Mouse (Mus musculus) right cerebral cortex, postnatal 36 days (tissue): ENCODE data around the gene Serpina3b.
"Not testable (repeated sequence)": the region's sequence is repeated elsewhere in the genome, so short reads cannot be mapped to it uniquely, and the experiment has no call there.

Source experiments
- DNase-seq, 2 experiments: peaks; one replicate each; pipeline ENCODE4 v3.0.0; 2022; ENCODE audit warnings: low spot score in 2 of 2, mixed read lengths in 1 of 2

Gene Serpina3b

DNA sequence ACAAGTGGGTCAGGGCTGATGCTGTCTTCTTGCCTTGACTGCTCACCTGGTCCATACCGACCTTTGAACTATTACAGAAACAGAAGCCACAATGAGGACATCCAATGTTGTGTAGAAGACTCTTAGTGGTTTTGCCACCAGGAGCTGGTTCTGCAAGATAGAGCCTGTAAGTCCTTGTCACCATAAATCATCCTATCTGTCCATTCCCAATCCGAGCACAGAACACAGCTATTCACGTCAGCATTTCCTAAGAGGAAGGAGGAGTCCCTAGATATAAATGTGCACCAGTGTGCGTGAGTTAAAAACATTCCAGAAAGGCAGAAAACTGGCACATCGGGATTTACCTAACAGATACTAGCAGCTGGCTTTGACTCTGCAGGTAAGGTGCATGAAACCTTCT is at the start of gene Serpina3b:
Gene Serpina3b (plus strand): TSS at position 301 of the 400 bp plus-strand sequence.
- no peak for DNase-seq

DNA sequence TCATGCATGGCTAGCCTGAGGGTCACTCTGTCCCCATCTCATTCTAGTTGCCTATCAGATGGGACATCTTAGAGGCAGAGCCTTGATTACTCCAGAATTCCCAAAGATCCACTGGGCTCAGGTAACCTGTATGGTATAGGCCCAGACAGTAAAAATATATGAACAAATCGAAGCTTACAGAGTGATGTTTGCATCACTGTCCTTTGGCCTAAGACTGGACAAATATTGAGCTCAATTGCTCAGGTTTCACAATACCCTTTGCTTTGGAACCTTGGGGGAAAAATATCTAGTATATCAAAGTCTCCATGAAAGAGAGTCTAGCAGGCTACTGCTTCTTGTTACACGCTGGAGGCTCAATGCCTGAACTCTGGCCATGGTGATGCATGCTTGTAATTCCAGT is 37.7 kb upstream of the Serpina3b start:
- no peak for DNase-seq

DNA sequence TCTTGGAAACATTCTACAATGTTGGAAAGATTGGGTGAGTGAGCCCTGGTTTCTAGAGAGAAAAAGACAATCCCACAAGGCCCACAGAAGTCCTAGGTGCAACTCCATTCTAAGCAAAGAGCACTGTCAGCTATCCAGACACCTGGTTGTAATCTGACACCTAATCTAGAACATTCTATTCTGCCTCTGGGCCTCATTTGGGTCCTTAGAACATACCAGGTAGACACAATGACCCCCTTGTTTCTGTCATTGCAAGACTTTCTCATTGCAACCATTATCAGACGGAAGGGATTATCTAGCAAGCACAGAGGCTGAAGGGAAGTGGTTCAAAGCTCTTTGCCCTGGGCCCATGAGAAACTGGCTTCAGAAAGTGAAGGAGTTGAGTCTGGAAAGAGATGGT is 36.5 kb upstream of the Serpina3b start:
- DNase-seq, result no peak

DNA sequence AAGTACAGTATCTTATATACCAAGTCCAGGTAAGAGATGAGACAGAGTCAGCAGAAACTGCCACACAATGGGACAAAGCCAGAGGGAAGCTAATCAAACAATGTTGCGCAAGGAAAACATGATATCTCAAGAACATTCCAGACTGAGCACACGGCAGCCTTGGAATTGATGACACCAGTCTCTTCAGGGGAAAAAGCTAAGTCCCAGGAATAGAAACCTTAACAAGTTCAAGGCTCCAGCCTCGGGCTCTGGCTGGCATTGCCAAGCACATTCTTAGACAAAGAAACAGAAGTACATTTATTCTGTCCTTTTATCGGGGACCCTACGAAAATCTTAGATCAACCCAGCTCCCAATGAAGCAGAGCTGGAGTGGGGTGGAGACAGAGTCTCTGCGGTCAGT is 27.0 kb upstream of the Serpina3b start, which contains the start of gene Serpina5:
Gene Serpina5 (plus strand): TSS at position 346 of the 400 bp plus-strand sequence.
- no peak for DNase-seq

DNA sequence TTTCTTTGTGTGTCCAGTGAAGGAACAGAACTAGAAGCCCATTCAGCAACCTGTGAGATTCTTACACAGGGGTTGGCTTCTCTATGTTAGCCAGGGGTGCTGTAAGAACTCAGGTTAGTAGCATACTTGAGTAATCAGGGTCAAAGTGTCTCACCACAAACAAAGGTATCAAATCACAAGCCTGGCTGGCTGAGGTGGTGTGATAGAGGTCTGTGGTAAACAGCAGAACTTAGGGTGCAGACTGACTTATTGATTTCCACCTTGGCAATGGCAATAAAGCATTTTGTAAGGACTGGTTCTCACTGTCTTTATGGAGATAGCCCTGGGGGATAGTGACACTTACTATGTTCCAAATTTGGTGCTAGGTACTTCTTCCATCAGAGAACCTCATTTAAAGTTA is 21.9 kb upstream of the Serpina3b start:
- no peak for DNase-seq

DNA sequence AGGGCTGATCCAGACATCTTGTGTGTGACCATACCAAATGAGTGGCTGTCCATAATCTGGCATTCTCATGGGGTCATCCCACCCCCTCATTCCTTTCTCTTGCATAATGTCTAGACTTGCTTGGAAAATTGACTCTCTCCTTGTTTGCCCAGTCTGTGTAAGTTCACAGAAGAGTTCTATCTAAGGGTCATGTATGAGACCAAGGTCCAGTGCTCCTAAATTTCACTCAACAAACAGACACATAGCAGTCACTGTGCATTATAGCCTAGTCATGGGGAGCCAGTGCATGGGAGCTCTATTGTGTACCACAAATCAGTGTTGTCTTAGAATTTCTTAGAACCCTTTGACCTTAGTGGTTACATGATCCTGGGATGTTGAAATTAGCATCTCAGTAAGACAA is 20.9 kb upstream of the Serpina3b start:
- no peak for DNase-seq

DNA sequence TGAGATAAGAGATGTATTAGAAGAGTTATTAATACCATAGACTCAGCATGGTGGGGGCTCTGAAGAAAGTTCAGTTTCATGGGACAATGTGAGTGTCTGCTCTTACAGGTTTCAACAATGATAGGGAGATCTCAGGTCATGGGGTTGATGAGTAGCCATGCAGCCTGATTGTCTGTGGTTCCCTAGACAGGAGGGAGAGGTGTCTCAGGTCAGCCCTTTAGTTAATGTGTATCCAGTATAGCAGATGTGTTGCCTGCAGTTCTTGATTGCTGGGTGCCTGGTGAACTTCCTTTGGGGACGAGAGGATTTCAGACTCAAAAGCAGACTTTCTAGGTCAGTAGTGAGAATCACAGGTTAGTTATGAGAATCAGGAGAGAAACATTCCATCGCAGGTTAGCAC is 19.3 kb upstream of the Serpina3b start:
- DNase-seq, result no peak

DNA sequence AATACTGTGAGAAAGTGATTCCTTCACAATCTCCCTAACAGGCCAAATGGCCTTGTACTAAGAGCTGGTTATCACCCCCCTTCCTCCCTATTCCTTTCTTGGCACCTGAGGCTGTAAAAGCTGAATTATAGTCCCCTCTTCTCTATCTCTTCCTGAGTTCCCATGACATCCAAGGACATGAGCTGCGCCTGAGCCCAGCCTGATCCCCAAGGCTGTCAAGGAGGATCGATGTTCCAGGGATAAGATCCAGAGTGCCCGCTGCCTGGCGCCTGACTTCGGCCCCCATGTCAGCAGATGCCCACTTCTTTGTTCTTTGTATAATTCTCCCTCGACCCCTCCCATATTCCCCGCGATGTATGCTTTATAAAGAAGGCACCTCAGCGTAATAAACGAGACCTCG is 15.5 kb upstream of the Serpina3b start, which contains the start of gene Serpina3a:
Gene Serpina3a (plus strand): TSS at position 392 of the 400 bp plus-strand sequence.
- not testable (repeated sequence) for DNase-seq

DNA sequence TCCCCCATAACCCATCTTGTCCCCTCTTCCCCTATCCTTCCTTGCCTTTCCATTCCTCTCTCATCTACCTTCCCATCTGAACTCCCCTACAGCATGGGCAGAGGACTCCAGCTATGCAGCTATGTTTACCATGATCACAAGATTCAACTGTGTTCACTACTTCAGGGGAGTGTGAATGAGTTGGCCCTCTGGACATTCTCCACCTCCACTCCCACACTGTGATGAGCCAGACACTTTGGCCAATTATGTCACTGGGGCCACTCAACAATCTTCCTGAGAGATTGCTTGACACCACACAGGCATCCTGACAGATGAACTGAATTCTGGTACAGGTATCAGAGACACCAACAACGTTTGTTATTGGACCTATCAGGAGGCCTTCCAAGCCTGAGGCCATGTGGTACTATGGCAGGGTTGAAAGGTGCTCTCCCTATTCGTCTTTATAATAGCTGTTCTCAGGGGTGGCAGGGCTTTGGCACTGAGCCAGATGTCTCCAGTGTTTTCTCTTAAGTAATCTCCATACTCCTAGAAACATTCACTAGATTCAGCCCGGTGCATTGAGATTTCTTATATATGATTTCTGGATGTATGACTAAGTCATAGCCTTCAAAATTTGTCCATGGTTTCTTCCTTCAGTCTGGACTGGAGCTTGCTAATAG is 12.7 kb upstream of the Serpina3b start:
- no peak for DNase-seq

DNA sequence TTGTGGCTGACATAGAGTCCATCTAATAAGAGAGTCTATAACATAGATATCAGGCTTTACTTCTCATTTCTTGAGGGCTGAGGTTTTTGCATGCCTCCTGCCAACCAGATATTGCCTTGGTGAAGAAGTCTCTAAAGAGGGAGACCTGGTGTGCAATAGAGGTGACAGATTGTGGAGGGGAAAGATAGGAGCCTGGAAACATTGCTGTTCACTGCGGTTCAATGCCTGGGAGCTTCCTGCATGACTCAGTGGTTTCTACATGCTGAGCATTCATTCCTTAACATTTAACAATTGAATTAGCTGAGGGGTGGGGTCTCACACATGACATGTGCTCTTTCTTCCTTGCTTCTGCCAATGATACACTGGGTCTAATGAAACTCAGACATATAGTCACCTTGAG is 4.7 kb upstream of the Serpina3b start:
- DNase-seq, result no peak

DNA sequence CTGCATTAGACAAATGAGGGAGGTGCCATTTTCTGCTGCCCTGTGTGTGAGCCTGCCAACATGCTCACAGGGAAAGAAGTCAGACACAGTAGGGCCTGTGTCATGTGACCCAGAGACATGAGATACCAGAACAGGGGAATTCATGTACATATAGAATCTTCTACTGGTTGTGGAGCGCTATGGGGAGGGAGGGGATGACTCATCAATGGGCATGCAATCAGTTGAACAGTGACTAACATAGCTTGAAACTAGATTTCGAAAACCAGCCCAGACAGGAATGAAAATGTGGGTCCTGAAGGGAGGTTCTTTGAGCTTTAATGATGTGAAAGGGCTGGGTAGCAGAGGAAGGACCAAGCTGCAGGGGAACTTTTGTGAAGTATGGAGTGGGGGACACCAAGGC is 3.8 kb upstream of the Serpina3b start:
- no peak for DNase-seq

DNA sequence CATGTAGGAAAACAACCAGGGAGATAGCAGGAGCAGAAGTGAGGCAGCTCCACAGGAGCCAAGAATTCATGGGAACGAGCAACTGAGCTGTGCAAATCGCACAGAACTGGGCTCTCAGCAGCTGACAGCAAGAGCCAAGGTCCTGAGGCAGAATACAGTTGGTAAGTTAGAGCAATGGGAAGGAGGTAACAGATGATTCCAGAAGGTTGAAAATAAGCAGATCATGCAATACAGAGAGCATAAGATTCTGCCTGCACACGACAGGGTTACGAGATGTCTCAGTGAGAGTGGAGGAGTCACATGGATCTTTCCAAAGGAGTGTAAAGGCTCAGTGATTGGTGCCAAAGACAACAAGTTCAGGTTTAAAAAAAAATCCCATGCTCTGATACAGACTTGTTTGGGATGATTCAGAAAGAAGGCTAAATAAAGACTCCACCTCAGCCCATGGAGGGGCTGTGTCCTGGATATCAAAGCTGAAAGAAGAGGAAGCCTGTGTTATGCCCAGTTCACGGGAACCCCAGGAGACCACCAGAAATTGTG is 2.7 kb upstream of the Serpina3b start:
- no peak for DNase-seq

DNA sequence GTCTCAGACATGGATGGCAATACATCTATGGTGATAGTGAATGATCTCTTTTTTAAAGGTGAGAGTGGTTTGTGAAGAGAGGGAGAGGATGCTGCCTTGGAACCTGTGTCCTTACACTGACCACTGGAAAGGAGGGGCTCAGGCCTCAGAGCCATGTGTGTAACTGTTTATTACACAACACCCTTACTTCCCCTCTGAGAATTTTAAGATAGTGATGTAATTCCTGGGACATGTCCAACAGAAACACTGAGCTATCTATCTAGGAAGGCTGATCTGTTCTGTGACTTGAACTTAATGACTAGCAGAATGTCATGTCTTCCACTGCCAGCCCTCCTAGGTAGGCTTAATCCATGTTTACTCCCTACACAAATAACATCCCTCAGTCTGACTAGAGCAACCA is 3.2 kb downstream of the Serpina3b start:
- no peak for DNase-seq

DNA sequence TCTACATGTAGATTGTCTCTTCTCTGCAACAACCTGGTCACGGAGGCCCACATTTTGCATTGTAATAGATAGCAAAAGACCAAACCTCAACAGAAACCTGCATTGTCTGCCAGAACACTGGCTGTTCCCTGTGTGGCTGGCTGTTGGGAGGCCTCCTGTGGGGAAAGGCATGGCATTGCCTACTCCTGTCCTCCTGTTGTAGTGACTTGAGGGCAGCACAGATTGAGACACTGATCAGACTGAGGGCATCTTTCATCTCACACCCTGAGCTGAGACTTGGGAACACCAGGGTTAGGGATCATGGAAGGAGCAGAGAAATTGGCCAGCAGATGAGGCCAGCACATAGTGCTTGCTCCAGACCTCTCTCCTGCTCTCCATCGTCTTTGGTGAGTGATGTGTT is 10.4 kb downstream of the Serpina3b start:
- DNase-seq, result no peak

DNA sequence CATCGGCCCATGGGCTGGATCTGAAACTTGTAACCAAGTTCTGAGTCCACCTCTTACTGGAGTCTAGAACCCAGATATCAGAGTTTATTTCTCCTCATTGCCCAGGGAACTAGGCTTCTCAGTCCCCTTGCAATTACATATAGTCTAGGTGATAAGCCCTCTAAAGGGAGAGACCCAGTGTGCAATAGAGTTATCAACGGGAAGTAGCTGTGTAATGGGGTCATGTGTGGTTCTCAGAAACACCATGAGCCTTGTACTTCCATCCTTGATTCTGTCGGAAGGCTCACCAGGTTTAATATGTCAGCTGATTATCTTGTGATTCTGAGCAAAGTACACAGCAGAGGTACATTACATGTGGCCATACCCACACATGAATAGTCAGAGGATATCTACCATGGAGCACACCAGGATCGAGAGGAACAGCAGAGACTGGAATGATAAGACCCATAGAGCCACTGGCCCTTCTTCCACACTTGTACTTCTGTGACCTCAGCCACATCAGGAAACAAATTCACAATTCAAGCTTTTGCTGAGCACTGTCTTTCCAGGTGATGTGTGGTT is 12.8 kb downstream of the Serpina3b start:
- DNase-seq, result no peak

DNA sequence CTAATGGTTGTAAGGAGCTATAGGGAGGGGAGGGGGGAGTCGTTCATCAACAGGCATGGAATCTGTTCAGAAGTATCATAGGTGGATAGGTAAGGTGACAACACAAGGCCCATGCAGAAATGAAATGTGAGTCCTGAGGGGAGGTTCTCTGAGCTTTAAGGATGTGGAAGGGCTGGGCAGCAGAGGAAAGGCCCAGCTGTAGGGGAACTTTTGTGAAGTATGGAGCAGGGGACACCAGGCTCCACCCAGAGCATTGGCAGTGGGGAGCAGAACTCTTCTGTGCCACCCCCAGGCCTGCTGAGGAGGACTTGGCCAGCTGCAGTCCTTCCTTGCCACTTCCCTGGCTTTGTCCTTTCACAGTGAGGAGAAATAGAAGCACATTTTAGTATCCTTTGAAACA is 13.7 kb downstream of the Serpina3b start:
- no peak for DNase-seq

DNA sequence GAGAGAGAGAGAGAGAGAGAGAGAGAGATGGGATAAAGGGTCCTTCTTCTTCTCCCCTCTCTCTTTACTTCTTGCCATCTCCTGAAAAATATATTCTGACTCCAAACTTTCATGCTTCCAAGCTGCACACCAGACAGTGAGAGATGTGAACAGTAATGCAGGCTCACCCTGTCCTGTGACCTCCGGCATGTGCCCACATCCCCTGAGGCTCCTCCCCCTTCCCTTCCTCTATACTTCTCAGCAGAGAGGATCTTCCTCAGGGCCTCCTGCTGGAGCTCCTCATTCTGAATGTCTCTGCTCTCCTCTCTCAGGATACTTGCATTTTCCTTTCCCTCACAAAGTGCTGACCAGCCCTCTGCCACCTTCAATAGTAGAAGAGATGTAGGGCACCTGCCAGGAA is 14.6 kb downstream of the Serpina3b start:
- no peak for DNase-seq

DNA sequence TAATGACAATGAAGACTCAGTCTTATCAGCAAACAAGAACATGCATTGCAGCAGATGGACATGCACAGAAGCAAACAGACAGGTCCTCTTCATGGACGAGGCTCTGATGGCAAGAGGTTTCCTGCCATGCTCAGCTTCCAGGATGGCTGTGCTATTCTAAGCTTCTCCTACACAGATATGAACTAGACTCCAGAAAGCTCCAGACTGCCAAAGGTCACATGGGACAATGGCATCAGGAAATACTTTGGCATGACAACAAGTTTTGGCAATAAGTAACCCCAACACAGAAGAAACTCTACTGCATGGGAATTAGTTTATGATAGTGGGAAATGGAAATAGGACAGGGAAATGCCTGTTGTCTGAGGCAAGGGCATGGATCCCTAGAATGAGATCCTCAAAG is 15.5 kb downstream of the Serpina3b start:
- no peak for DNase-seq

DNA sequence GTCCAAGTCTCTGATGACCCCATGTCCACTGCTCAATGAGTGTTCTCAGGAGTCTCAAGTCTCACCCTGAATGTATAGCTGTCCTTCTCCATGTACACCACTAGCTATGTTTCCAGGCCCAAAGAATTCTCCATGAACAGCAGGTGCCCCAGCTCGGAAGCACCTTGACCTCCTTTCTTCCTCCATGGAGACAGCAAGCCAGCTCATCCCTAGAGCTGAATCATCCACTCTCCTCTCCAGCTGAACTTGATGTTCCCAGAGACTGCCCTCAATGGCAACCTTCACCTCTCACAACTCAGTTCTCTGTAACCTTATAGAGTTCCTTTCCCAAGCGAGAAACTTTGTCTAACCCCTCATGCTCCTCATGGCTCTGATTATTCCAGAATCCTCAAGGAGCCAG is 17.8 kb downstream of the Serpina3b start:
- no peak for DNase-seq

DNA sequence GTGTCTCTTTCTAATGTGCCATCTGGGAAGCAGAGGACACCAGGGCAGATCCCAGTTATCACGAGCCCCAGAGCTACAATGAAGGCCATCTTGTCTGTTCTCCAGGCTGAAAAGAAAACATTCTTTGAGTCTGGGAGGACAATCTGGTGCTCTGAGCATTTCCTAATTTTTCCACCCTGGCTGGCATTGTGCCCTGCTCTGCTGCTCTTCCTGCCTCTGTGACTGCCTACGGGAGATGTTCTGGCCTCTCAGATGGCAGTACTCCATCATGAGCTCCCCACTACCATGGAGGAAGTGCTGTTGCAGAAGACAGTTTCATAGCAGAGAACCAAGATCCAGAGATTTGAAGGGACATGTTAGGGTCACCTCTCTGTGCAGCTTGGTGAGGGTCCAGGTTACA is 24.2 kb downstream of the Serpina3b start:
- no peak for DNase-seq

DNA sequence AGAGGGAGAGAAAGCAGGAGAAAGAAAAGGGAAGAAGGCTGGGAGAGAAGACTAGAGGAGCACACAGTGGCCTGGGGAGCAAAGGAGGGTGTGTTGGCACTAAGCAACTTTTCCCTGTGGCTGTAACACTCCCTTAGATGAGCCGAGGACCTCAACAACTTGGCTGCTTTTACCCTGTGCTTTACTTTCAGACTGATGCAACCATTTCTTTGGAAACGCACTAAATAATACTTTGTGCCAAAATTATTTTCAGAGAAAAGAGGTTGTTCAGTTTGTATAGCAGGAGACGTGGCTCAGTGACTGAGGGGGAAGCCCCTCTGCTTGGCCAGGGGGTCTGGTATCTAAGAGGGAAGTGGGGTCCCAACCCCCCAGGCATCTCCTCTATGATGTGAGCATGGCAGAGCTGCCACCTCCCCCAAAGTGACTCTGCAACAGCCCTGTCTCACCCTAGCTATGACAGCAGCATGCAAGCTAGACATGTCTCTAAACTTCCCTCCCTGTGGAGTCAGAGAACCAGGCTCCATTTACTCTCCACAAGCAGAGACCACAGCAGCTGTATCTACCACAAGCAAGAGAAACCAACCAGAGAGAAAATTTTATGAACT is 25.3 kb downstream of the Serpina3b start:
- DNase-seq, result no peak

DNA sequence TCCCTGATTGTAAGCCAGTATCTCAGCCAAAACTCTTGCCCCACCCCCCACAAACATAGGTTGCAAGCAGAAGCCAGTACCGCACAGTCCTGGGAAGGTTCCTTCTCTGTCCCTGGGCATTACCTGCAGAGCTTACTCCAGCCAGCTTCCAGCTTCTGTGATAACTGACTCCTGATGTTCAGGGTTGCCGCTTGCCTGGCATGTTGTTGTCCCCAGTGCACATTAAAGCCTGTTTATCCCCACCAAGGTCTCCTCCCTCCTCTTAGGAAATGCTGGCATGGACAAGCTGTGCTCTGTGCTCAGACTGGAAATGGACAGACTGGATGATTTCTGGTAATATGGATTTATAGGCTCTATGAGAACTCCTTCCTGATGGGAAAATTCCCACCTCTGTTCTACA is 25.9 kb downstream of the Serpina3b start, which contains the start of gene Serpina3c:
Gene Serpina3c (minus strand): TSS at position 215 of the 400 bp plus-strand sequence.
- no peak for DNase-seq

DNA sequence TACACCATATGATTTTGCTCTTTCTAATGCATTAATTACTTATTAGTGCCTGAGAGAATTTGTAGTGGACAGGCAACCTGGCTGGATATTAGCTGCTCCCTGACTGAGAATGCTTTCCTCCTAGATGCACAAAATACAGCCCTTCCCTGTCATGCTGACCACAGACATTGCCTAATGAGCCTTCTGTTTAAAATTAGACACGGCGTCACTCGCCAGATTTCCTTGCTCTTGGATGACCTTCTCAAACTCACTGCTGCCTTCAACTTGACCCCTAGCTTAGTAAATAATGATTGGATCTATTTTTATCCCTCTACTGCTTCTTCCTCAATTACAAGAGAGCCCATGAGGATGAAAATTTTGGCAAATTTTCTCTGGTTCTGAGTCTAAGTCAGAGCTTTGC is 47.0 kb downstream of the Serpina3b start:
- DNase-seq, result no peak
